Mouse (Mus musculus) CH12.LX (cell line): ENCODE measurements around the gene Card11. TPM values are rescaled to one million over a fixed set of nuclear protein-coding genes. Genes with fewer than 3 reads are reported as not detected.

ENCODE experiments used
- DNase-seq: peaks from one replicate; pipeline ENCODE4 v3.0.0-alpha.2; 2013; ENCODE audit errors: extremely low read depth
- H3K27ac ChIP-seq: 2 replicates; pipeline ENCODE4 v1.5.1; 2012; ENCODE audit warnings: low read depth, mild to moderate bottlenecking, control low read depth, moderate library complexity; ENCODE audit not compliant: insufficient read depth
- H3K27me3 ChIP-seq: replicated peaks from 2 replicates; pipeline ENCODE3; 2012; ENCODE audit warnings: inconsistent platforms
- H3K36me3 ChIP-seq, 2 experiments: replicated peaks in 1 of 2; 2 replicates each; pipeline versions ENCODE3 to v1.6.1; 2012; ENCODE audit warnings: inconsistent platforms in 1 of 2, low read length in 1 of 2, mild to moderate bottlenecking in 1 of 2, mixed read lengths in 1 of 2, moderate library complexity in 1 of 2; ENCODE audit not compliant: control insufficient read depth in 1 of 2, insufficient read depth in 1 of 2
- H3K4me1 ChIP-seq, 2 experiments: 2 replicates each; pipeline ENCODE4 v1.6.1; 2012; ENCODE audit warnings: inconsistent platforms in 1 of 2, moderate library complexity in 1 of 2; ENCODE audit not compliant: insufficient read depth in 2 of 2, control insufficient read depth in 1 of 2
- H3K4me2 ChIP-seq: 2 replicates; pipeline ENCODE4 v1.6.1; 2012; ENCODE audit warnings: low read depth, mild to moderate bottlenecking, control low read depth; ENCODE audit not compliant: poor library complexity, insufficient read depth, severe bottlenecking
- H3K4me3 ChIP-seq, 3 experiments: fragments of 150-350 bp in 1 of 3; sonication (generic) in 1 of 3; replicated peaks in 1 of 3; 2 replicates each; pipeline versions ENCODE3 to v1.5.1; 2011 to 2012; ENCODE audit warnings: low read depth in 2 of 3, low read length in 2 of 3, mild to moderate bottlenecking in 2 of 3, moderate library complexity in 2 of 3, control low read depth in 1 of 3, improper control_type of control experiment in 1 of 3, inconsistent platforms in 1 of 3, mixed read lengths in 1 of 3; ENCODE audit not compliant: poor library complexity in 1 of 3
- H3K79me2 ChIP-seq: replicated peaks from 2 replicates; pipeline ENCODE4 v1.6.1; 2012; ENCODE audit warnings: mild to moderate bottlenecking, moderate library complexity; ENCODE audit not compliant: control insufficient read depth, poor library complexity, insufficient read depth, severe bottlenecking; ENCODE audit errors: extremely low read depth
- H3K9ac ChIP-seq: 2 replicates; pipeline ENCODE4 v1.6.1; 2012; ENCODE audit warnings: low read depth, mild to moderate bottlenecking, control low read depth, moderate library complexity; ENCODE audit not compliant: insufficient read depth
- H3K9me3 ChIP-seq: replicated peaks from 2 replicates; pipeline ENCODE3; 2012; ENCODE audit warnings: low read length, inconsistent platforms, mixed read lengths
- MEF2A ChIP-seq: IDR thresholded peaks from 2 replicates; pipeline ENCODE4 v1.6.1; 2014; ENCODE audit warnings: low read depth, mild to moderate bottlenecking, inconsistent platforms, low read length, improper control_type of control experiment, borderline replicate concordance
- dilution Hi-C: fragments of 300-500 bp; cut with MboI; formaldehyde crosslinking; loops from 2 replicates; pipeline ENCODE4 v1.14.3; 2020; ENCODE audit warnings: low sequenced_read_pairs; ENCODE audit not compliant: extremely low pct_unique_long_range_greater_than_20kb, extremely low pct_ligation_motif_present
- in situ Hi-C: fragments of 300-500 bp; cut with MboI; formaldehyde crosslinking; loops from 3 replicates; pipeline ENCODE4 v1.14.3; 2019; ENCODE audit warnings: low sequenced_read_pairs, low pct_ligation_motif_present, low pct_unique_long_range_greater_than_20kb, mixed read lengths
- polyA plus RNA-seq: library from polyadenylated mRNA; unstranded; fragments of >175 nt; gene quantifications from 2 replicates; pipeline ENCODE4 v1.2.1, GENCODE M21; 2012; ENCODE audit warnings: low read depth; ENCODE audit not compliant: insufficient read length
- total RNA-seq, 2 experiments: library from RNA; depleted of rRNA; stranded (reverse); fragments of 300-350 nt in 1 of 2; fragments of >200 nt in 1 of 2; gene quantifications; 2 replicates each; pipeline ENCODE4 v1.2.3; 2012 to 2014

Card11 gene
- total and polyA plus RNA-seq, 3 experiments: 16.1 to 84.6 (median 31.9) TPM

GRCm38 (mm10) chr5:140823386-140823785 lies 177.0 kb downstream of the Card11 start:
- H3K4me1 ChIP-seq: peaks cover 3 to 18% of the 10 kb centered on the region in 2 experiments; a peak in 2 of 4 replicates
- DNase-seq: no peak
- in situ Hi-C loops: no loop called here
- no peak overlapping the region for H3K27ac ChIP-seq
- no peak for TF ChIP-seq MEF2A
- H3K9ac ChIP-seq: no peak overlapping the region
- H3K4me2 ChIP-seq: no peak overlapping the region
- no peaks in the 10 kb centered on the region; the same call in 1 of the 2 replicates for H3K79me2 ChIP-seq
- H3K36me3 ChIP-seq: peaks cover 0 to 6% of the 10 kb centered on the region in 2 experiments
- H3K4me3 ChIP-seq: no peak overlapping the region
- dilution Hi-C loops: no loop called here
- no peaks in the 10 kb centered on the region for H3K27me3 ChIP-seq
- no peaks in the 10 kb centered on the region for H3K9me3 ChIP-seq

Other genes with a start within 250 kb of the Card11 start
- 13.8 and 15.8 TPM in 2 replicates for gene Gna12, start 170.2 kb downstream of the Card11 start, total RNA-seq (2012; rRNA removed)
- 9.9 and 11.5 TPM in 2 replicates for gene Gna12, start 170.2 kb downstream of the Card11 start, total RNA-seq (2014; rRNA removed)
- 12.9 and 15.4 TPM in 2 replicates for gene Gna12, start 170.2 kb downstream of the Card11 start, polyA plus RNA-seq
- not detected in 2 replicates for gene Sdk1, start 240.9 kb upstream of the Card11 start, total RNA-seq (2012; rRNA removed)
- gene Sdk1, start 240.9 kb upstream of the Card11 start, total RNA-seq (2014; rRNA removed): 0.04 TPM in 1 of 2 replicates, not detected in the other
- 0.74 and 0.87 TPM in 2 replicates for gene Sdk1, start 240.9 kb upstream of the Card11 start, polyA plus RNA-seq